Mouse (Mus musculus): ENCODE measurements around the gene D10Wsu102e. TPM values are rescaled to one million over a fixed set of nuclear protein-coding genes. Genes with fewer than 3 reads are reported as not detected.
"Not testable (repeated sequence)": the region's sequence is repeated elsewhere in the genome, so short reads cannot be mapped to it uniquely, and the experiment has no call there.

D10Wsu102e gene
- polyA plus RNA-seq, 1 experiment from 2014 or later, result 0.49 TPM

DNA sequence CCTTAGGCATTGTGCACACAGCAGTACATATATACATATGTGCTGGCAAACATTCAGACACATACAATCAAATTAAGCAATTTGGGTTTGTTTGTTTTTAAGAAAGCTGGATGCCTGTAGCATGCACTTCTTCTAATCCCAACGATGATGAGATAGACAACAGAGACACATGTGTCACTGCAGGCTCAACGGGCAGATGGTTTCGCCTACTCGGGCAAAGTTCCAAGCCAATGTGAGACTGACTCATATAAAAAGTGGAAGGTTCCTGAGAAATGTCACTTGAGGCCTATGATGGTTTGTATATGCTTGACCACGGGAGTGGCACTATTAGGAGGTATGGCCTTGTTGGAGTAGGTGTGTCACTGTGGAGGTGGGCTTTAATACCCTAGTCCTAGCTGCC lies 16.9 kb upstream of the D10Wsu102e start:
- Histone ChIP-seq H3K27me3 (replicated peaks; ENCODE audit: control insufficient read depth, insufficient read depth, low read length) (no peaks in the 10 kb centered on the region), H3K4me3 (ENCODE audit: low read length) (no peak overlapping the region), H3K4me2 (ENCODE audit: low read depth, low read length) (no peak overlapping the region), H3K36me3 (ENCODE audit: control insufficient read depth, insufficient read depth, low read length) (no peaks in the 10 kb centered on the region), H3K27ac (ENCODE audit: low read length) (no peak overlapping the region), H3K9ac (ENCODE audit: low read depth, low read length) (no peak overlapping the region), H3K4me1 (ENCODE audit: control insufficient read depth, insufficient read depth, low read length) (no peaks in the 10 kb centered on the region), H3K9me3 (ENCODE audit: control insufficient read depth, low read length) (no peaks in the 10 kb centered on the region)
- WGBS, result 74% methylated on average over 5 of the region's 5 CpGs
- no peak for ATAC-seq

DNA sequence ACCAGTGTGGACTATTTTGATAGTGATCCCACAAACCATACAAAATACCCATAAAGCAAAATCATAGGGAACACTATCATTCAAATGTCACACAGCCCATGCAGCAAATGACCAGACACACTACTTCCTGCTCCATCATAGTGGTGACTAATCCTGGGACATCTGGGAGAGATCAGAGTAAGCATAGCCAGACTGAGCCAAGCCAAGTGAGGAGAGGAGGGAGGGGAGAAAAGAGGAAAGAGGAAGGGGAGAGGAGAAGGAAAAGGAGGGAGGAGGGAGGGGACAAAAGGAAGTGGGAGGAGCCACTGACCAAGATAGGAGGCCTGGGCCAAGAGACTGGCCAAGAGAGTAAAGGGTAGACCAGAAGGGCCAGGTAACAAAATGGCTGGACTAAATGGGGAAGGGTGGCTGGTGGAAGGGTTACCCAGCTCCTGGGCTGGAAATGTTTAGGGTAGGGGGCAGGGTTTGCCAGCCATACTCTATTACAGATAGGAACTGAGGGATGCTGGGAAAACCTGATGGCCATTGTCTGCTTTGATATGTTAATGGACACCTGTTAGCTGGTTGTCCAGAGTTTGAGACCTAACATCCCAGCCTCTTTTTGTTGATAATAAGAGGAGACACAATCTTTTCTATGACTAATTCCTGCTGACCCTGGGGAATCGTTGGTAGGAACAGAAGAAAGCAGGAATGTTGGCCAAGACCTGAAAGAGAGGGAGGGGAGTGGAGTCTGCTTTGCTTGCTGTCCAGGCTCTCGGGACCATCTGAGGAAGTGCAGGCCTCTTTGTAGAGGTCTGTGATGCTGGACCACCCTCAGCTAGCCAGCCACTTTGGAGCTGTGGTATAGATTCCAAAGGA lies 16.0 kb upstream of the D10Wsu102e start:
- 44% methylated on average over 2 of the region's 2 CpGs for WGBS
- H3K9me3 ChIP-seq (ENCODE audit: control insufficient read depth, low read length), result no peaks in the 10 kb centered on the region
- H3K4me2 ChIP-seq (ENCODE audit: low read depth, low read length), result no peak overlapping the region
- no peaks in the 10 kb centered on the region for H3K36me3 ChIP-seq (ENCODE audit: control insufficient read depth, insufficient read depth, low read length)
- no peak overlapping the region for H3K4me3 ChIP-seq (ENCODE audit: low read length)
- no peak overlapping the region for H3K27ac ChIP-seq (ENCODE audit: low read length)
- ATAC-seq, result no peak
- H3K9ac ChIP-seq (ENCODE audit: low read depth, low read length), result no peak overlapping the region
- no peaks in the 10 kb centered on the region for H3K27me3 ChIP-seq (replicated peaks; ENCODE audit: control insufficient read depth, insufficient read depth, low read length)
- H3K4me1 ChIP-seq (ENCODE audit: control insufficient read depth, insufficient read depth, low read length), result no peaks in the 10 kb centered on the region

DNA sequence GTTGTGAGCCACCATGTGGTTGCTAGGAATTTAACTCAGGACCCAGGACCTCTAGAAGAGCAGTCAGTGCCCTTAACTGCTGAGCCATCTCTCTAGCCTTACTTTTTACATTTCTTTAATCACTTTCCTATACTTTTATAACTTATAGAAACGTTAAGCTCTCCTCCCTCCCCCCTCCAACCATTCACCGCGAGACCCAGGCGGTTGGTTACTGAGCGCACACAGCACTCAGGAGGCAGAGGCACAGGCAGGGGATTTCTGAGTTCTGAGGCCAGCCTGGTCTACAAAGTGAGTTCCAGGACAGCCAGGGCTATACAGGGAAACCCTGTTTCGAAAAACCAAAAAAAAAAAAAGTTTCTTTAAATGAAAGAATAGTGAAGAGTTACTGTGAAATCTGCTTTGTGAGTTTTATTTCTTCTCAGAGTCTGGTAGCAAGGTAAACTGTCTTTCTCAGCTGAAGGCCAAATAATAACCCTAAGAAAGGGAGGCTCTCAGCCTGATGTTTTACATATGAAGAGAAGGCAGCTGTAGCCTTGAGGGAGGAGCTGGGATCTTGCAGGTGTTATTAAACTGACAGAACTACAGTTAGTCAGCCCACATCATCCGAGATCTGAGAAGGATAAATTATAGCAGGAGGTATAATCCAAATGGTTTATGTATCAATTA lies 14.2 kb upstream of the D10Wsu102e start:
- no peak overlapping the region for H3K9ac ChIP-seq (ENCODE audit: low read depth, low read length)
- 57% methylated on average over 7 of the region's 7 CpGs for WGBS
- no peaks in the 10 kb centered on the region for H3K36me3 ChIP-seq (ENCODE audit: control insufficient read depth, insufficient read depth, low read length)
- no peak overlapping the region for H3K4me2 ChIP-seq (ENCODE audit: low read depth, low read length)
- H3K27me3 ChIP-seq (replicated peaks; ENCODE audit: control insufficient read depth, insufficient read depth, low read length), result no peaks in the 10 kb centered on the region
- H3K4me1 ChIP-seq (ENCODE audit: control insufficient read depth, insufficient read depth, low read length), result no peaks in the 10 kb centered on the region
- H3K9me3 ChIP-seq (ENCODE audit: control insufficient read depth, low read length), result no peaks in the 10 kb centered on the region
- no peak overlapping the region for H3K4me3 ChIP-seq (ENCODE audit: low read length)
- ATAC-seq, result no peak
- H3K27ac ChIP-seq (ENCODE audit: low read length), result no peak overlapping the region

DNA sequence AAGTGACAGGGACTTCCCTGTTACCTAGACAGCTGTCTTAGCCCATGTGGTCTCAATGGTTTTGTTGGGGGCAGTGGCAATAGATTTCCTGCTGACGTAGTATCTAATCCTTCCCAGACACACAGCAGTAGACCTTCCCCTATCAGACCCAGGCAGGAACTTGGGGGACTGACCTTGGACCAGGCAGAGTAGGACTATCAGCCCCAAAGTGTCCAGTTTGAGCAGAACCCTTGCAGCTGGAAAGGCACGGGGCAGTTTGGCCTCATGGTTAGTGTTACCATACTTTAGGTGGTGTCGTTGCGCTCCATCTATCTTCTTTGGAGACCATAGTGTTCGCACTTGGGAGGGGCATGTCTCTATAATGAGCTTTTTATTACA lies 13.7 kb upstream of the D10Wsu102e start:
- no peak for ATAC-seq
- H3K27ac ChIP-seq (ENCODE audit: low read length), result no peak overlapping the region
- H3K36me3 ChIP-seq (ENCODE audit: control insufficient read depth, insufficient read depth, low read length), result no peaks in the 10 kb centered on the region
- H3K4me1 ChIP-seq (ENCODE audit: control insufficient read depth, insufficient read depth, low read length), result no peaks in the 10 kb centered on the region
- H3K9me3 ChIP-seq (ENCODE audit: control insufficient read depth, low read length), result no peaks in the 10 kb centered on the region
- no peak overlapping the region for H3K4me3 ChIP-seq (ENCODE audit: low read length)
- no peaks in the 10 kb centered on the region for H3K27me3 ChIP-seq (replicated peaks; ENCODE audit: control insufficient read depth, insufficient read depth, low read length)
- H3K9ac ChIP-seq (ENCODE audit: low read depth, low read length), result no peak overlapping the region
- 84% methylated on average over 5 of the region's 5 CpGs for WGBS
- no peak overlapping the region for H3K4me2 ChIP-seq (ENCODE audit: low read depth, low read length)

DNA sequence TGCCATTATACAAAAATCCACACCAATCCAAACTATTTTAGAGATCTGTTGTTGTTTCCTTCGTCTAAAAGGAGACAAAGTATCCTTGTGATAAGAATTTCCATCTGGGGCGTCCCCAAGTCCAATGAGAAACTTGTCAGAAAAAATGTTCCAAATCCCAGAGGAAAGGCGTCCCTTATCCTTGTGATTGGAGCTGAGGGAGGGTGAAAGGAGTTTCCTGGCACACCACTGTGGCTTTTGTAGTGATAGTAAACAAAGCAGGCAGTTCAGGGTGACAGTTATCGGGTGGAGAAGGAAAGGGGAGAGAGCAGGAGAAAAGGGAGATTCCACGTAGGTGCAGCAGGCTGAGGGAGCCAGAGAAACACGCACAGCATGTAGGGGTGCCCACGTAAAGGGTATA lies 12.5 kb upstream of the D10Wsu102e start:
- 35% methylated on average over 7 of the region's 7 CpGs for WGBS
- Histone ChIP-seq H3K36me3 (ENCODE audit: control insufficient read depth, insufficient read depth, low read length) (no peaks in the 10 kb centered on the region), H3K9ac (ENCODE audit: low read depth, low read length) (no peak overlapping the region), H3K4me3 (ENCODE audit: low read length) (no peak overlapping the region), H3K9me3 (ENCODE audit: control insufficient read depth, low read length) (no peaks in the 10 kb centered on the region), H3K4me2 (ENCODE audit: low read depth, low read length) (no peak overlapping the region), H3K27ac (ENCODE audit: low read length) (no peak overlapping the region), H3K4me1 (ENCODE audit: control insufficient read depth, insufficient read depth, low read length) (no peaks in the 10 kb centered on the region), H3K27me3 (replicated peaks; ENCODE audit: control insufficient read depth, insufficient read depth, low read length) (no peaks in the 10 kb centered on the region)
- no peak for ATAC-seq

DNA sequence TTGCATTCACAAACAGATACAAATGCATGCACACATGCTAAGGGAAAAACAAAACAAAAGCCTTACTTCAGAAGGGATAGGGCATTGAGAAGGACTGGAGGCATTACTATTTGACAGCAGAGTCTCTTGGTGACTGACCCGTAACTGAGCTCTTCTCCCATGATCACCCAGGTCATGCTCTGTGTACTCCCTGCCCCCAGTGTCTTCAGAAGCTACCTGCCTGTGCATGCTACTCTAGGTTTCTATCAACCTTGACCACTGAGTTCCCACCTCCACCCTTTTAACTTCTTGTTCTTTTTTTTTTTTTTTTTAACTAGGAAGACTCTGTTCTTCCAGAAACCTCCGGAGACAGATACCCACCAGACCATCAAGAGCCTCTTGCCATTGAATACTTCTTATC lies 9.3 kb upstream of the D10Wsu102e start:
- H3K27me3 ChIP-seq (replicated peaks; ENCODE audit: control insufficient read depth, insufficient read depth, low read length), result no peaks in the 10 kb centered on the region
- H3K4me1 ChIP-seq (ENCODE audit: control insufficient read depth, insufficient read depth, low read length), result no peaks in the 10 kb centered on the region
- H3K4me3 ChIP-seq (ENCODE audit: low read length), result no peak overlapping the region
- H3K27ac ChIP-seq (ENCODE audit: low read length), result no peak overlapping the region
- no peak overlapping the region for H3K4me2 ChIP-seq (ENCODE audit: low read depth, low read length)
- 91% methylated on average over 2 of the region's 2 CpGs for whole genome bisulfite sequencing
- no peak for ATAC-seq
- H3K9ac ChIP-seq (ENCODE audit: low read depth, low read length), result no peak overlapping the region
- no peaks in the 10 kb centered on the region for H3K36me3 ChIP-seq (ENCODE audit: control insufficient read depth, insufficient read depth, low read length)
- H3K9me3 ChIP-seq (ENCODE audit: control insufficient read depth, low read length), result no peaks in the 10 kb centered on the region

DNA sequence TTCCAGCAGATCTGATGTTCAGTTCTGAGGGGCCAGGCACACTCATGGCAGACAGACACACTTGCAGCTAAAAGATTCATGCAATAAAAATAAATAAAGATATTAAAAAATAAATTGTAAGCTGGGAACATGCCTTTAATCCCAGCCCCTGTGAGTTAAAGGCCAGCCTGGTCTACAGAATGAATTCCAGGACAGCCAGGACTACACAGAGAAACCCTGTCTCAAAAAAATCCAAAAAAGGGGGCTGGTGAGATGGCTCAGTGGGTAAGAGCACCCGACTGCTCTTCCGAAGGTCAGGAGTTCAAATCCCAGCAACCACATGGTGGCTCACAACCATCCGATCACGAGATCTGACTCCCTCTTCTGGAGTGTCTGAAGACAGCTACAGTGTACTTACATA lies 8.2 kb upstream of the D10Wsu102e start:
- H3K9me3 ChIP-seq (ENCODE audit: control insufficient read depth, low read length); H3K36me3 ChIP-seq (ENCODE audit: control insufficient read depth, insufficient read depth, low read length); H3K4me1 ChIP-seq (ENCODE audit: control insufficient read depth, insufficient read depth, low read length); ATAC-seq; H3K27ac ChIP-seq (ENCODE audit: low read length); H3K9ac ChIP-seq (ENCODE audit: low read depth, low read length); H3K4me3 ChIP-seq (ENCODE audit: low read length); H3K4me2 ChIP-seq (ENCODE audit: low read depth, low read length); H3K27me3 ChIP-seq (replicated peaks; ENCODE audit: control insufficient read depth, insufficient read depth, low read length): not testable (repeated sequence)
- WGBS, result 78% methylated on average over 3 of the region's 4 CpGs

DNA sequence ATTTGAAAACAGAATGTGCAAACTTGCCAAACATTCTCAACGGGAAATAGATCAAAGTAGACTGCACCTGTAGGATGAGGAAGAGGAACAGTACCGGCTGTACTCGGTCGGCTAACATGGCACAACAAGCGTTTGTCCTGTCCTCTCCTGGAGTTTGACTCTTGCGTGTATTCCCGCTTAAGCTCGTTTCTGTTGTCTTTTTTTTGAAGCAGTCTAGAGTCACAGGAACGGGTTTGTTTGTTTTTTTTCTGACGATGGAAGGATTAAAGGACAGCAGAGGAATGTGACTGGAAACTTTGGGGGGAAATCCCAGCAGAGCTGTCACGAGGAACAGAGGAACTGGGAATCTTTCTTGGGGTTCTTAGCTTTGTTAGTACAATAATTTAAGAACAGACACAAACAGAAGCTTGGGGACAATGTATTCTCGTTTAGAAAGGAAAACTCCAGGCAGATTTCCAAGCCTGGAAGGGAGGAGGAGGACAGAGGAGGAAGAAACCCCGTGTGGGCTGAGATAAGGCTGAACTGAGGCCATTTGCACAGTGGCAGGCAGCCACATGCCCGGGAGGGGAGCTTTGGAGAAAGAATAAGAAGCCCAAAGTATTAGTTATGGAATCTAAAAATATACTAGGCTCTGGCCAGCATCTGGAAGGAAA lies 6.2 kb upstream of the D10Wsu102e start:
- Histone ChIP-seq H3K9me3 (ENCODE audit: control insufficient read depth, low read length) (no peaks in the 10 kb centered on the region), H3K27me3 (replicated peaks; ENCODE audit: control insufficient read depth, insufficient read depth, low read length) (no peaks in the 10 kb centered on the region), H3K27ac (ENCODE audit: low read length) (no peak overlapping the region), H3K4me2 (ENCODE audit: low read depth, low read length) (no peak overlapping the region), H3K9ac (ENCODE audit: low read depth, low read length) (no peak overlapping the region), H3K4me3 (ENCODE audit: low read length) (no peak overlapping the region), H3K36me3 (ENCODE audit: control insufficient read depth, insufficient read depth, low read length) (no peaks in the 10 kb centered on the region), H3K4me1 (ENCODE audit: control insufficient read depth, insufficient read depth, low read length) (no peaks in the 10 kb centered on the region)
- WGBS, result 35% methylated on average over 14 of the region's 14 CpGs
- no peak for ATAC-seq

DNA sequence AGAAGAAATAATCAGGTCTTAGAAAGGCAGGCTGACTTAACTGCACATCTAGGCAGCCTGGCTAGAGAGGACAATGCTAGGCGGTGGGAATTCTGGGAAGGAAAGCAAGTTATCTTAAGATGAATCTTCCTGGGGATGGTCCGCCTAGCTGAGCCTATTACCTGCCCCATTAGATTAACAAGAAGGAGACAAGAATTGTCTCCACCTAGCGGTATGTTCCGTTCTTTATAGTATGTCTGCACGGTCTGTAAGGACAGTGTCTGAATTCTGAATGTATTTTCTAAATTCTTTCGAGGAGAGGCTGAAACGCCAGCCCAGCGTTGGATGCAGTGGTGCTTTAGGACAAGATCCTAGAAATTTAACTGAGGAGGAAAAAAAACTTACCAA lies 5.7 kb upstream of the D10Wsu102e start:
- no peak overlapping the region for H3K4me2 ChIP-seq (ENCODE audit: low read depth, low read length)
- WGBS, result 65% methylated on average over 8 of the region's 8 CpGs

More for the DNA sequence above, 5.7 kb upstream of the D10Wsu102e start:
- Histone ChIP-seq H3K9me3 (ENCODE audit: control insufficient read depth, low read length) (no peaks in the 10 kb centered on the region), H3K27ac (ENCODE audit: low read length) (no peak overlapping the region), H3K27me3 (replicated peaks; ENCODE audit: control insufficient read depth, insufficient read depth, low read length) (no peaks in the 10 kb centered on the region), H3K4me1 (ENCODE audit: control insufficient read depth, insufficient read depth, low read length) (peaks cover 1% of the 10 kb centered on the region), H3K36me3 (ENCODE audit: control insufficient read depth, insufficient read depth, low read length) (no peaks in the 10 kb centered on the region), H3K4me3 (ENCODE audit: low read length) (no peak overlapping the region), H3K9ac (ENCODE audit: low read depth, low read length) (no peak overlapping the region)
- no peak; the same call in 1 of the 2 replicates for ATAC-seq

Data from intestine, embryonic 16.5 days (tissue).